Mouse (Mus musculus) layer of hippocampus, postnatal 10 days (tissue): ENCODE data around the gene Ajm1. TPM values are rescaled to one million over a fixed set of nuclear protein-coding genes. Genes with fewer than 3 reads are reported as not detected.

Experiments
- DNase-seq, 2 experiments: peaks; one replicate each; pipeline ENCODE4 v3.0.0; 2021; ENCODE audit warnings: low spot score in 2 of 2
- total RNA-seq, 2 experiments: library from RNA; stranded (reverse); gene quantifications; 2 replicates each; pipeline ENCODE4 v1.2.3; 2021

The Ajm1 gene
- total RNA-seq, 2 experiments from 2014 or later, result 82.7 to 84.8 TPM

DNA sequence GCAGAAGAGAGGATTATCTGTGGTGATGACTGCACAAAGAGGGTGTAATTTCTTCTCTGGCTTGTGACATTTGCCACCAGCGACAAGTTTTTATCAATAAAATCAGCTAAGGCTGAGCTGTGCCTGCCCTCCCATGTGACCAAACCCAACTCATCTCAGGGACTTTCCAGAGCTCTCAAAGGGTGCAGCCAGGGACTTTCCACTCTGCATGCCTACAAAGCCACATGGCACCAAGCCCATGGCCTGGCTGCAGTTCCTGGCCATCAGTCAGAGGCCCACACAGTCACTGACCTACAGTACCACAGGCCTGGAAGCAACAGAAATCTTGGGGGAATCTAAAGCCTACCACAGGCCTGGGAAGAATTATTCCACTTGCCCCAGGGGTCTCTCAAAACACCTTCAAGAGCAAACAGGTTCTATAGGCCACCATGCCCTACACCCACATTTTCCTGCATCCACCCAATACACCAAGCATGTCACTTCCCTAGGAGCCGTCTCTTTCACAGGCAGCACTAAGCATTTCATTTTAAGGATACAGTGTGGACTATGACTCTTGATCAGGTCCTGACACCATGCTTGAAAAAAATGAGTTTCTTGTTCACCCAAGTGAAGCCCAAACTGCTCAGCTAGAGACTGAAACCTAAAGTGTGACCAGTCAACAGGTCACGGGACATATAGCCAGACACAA lies 47.2 kb downstream of the Ajm1 start:
- peak; percentile 44 to 47 for DNase-seq

GRCm38 (mm10) chr2:25533707-25534106 lies 47.9 kb downstream of the Ajm1 start:
- DNase-seq, result no peak

DNA sequence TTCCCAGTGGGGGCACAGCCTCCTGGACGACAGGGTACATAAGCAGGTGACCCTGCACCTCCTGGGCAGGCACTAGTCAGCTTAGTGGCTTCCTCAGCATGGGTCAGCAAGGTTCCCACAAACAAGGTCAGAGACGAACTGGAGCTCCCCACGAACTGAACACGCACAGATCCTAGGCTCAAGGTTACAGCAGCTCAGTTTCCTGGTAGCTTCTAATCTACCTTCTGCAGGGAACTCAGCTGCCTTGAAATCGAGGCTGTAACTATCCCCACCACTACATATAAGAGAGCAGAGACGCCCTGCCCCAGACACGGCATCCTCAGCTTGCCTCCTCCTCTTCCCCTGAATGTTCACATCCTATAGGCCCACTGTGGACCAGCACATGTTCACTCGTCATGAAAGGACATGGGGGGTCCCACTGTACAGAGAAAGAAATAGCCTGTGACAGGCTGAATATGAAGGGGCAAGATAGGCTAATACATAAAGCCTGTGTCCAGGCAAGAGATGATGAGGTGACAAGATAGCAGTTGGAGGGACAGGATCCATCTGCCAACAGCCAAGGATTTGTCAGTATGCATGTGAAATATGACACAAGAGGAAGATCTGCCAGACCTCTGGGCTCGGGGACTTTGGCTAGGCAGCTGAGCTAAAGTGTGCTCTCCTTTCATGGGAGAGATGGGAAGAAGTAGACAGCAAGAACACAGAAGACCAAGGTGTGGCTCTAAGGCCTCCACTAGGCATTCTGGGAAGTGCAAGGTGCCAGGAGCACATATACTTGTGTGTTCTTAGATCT lies 54.9 kb downstream of the Ajm1 start:
- no peak for DNase-seq

Other genes starting within 250 kb of the Ajm1 start
- 10 to 100 TPM; 51.3 to 59.8 TPM for gene Man1b1, start 249.4 kb downstream of the Ajm1 start, total RNA-seq
- 10 to 100 TPM; 21.2 to 28.0 TPM for gene Dpp7, start 225.4 kb downstream of the Ajm1 start, total RNA-seq
- 10 to 100 TPM; 11.2 to 11.5 TPM for gene Uap1l1, start 216.1 kb downstream of the Ajm1 start, total RNA-seq
- 10 to 100 TPM; 16.0 to 18.3 TPM for gene Sapcd2, start 209.4 kb downstream of the Ajm1 start, total RNA-seq
- gene Entpd2, start 185.9 kb downstream of the Ajm1 start, total RNA-seq, result 10 to 100 TPM; 26.1 to 26.6 TPM
- 100 to 1,000 TPM; 416 to 446 TPM for gene Npdc1, start 182.4 kb downstream of the Ajm1 start, total RNA-seq
- gene Fut7, start 158.5 kb downstream of the Ajm1 start, total RNA-seq, result under 1 TPM; 0.33 to 0.78 TPM
- gene Abca2, start 153.1 kb downstream of the Ajm1 start, total RNA-seq, result 100 to 1,000 TPM; 107 to 118 TPM
- under 1 TPM in 1 of 2 experiments, not detected in 1; 0.60 TPM for gene Clic3, start 124.9 kb downstream of the Ajm1 start, total RNA-seq
- 10 to 100 TPM; 56.1 to 68.6 TPM for gene Paxx, start 120.7 kb downstream of the Ajm1 start, total RNA-seq
- gene Ptgds, start 111.7 kb downstream of the Ajm1 start, total RNA-seq, result 100 to 1,000 TPM; 257 to 743 TPM
- gene Lcn12, start 87.8 kb downstream of the Ajm1 start, total RNA-seq, result not detected
- gene Fbxw5, start 81.0 kb downstream of the Ajm1 start, total RNA-seq, result 100 to 1,000 TPM; 132 to 140 TPM
- gene C8g, start 80.0 kb downstream of the Ajm1 start, total RNA-seq, result 1 to 10 TPM; 1.5 to 1.9 TPM
- 10 to 100 TPM in 1 of 2 experiments, 1 to 10 TPM in 1; 9.0 to 10.5 TPM for gene Traf2, start 34.8 kb downstream of the Ajm1 start, total RNA-seq
- gene Edf1, start 23.9 kb downstream of the Ajm1 start, total RNA-seq, result 100 to 1,000 TPM; 232 to 242 TPM
- 1 to 10 TPM; 1.0 to 5.4 TPM for gene Mamdc4, start 6.9 kb downstream of the Ajm1 start, total RNA-seq
- 10 to 100 TPM; 94.5 to 99.8 TPM for gene Phpt1, start 6.5 kb downstream of the Ajm1 start, total RNA-seq
- gene Rabl6, start 26.8 kb upstream of the Ajm1 start, total RNA-seq, result 10 to 100 TPM; 84.7 to 96.9 TPM
- not detected for gene Ccdc183, start 35.9 kb upstream of the Ajm1 start, total RNA-seq
- gene Tmem141, start 40.2 kb upstream of the Ajm1 start, total RNA-seq, result 10 to 100 TPM; 19.9 to 21.1 TPM
- 1 to 10 TPM; 1.1 to 1.4 TPM for gene Fcna, start 46.3 kb upstream of the Ajm1 start, total RNA-seq
- gene Lcn8, start 71.4 kb upstream of the Ajm1 start, total RNA-seq, result not detected
- not detected for gene Lcn5, start 76.2 kb upstream of the Ajm1 start, total RNA-seq
- gene Lcn6, start 95.0 kb upstream of the Ajm1 start, total RNA-seq, result not detected
- not detected for gene Lcn10, start 101.0 kb upstream of the Ajm1 start, total RNA-seq
- gene Obp2a, start 118.3 kb upstream of the Ajm1 start, total RNA-seq, result not detected
- 10 to 100 TPM; 91.7 to 98.0 TPM for gene Bmyc, start 125.0 kb upstream of the Ajm1 start, total RNA-seq
- not detected for gene Obp2b, start 155.3 kb upstream of the Ajm1 start, total RNA-seq
- not detected for gene Lcn3, start 183.8 kb upstream of the Ajm1 start, total RNA-seq
- not detected for gene Lcn11, start 195.3 kb upstream of the Ajm1 start, total RNA-seq
- not detected for gene Gm13539, start 200.5 kb upstream of the Ajm1 start, total RNA-seq
- not detected for gene Glt6d1, start 234.1 kb upstream of the Ajm1 start, total RNA-seq
- not detected for gene Lcn9, start 241.4 kb upstream of the Ajm1 start, total RNA-seq